Mouse (Mus musculus): ENCODE results near the gene Gga2. TPM values are rescaled to one million over a fixed set of nuclear protein-coding genes. Genes with fewer than 3 reads are reported as not detected.

The Gga2 gene
- polyA plus RNA-seq, 1 experiment from 2014 or later: 50.5 TPM

- Histone ChIP-seq H3K4me1 (ENCODE audit: control insufficient read depth, insufficient read depth, low read length) (no peaks in the 10 kb centered on the region), H3K4me2 (ENCODE audit: low read length) (no peak overlapping the region), H3K9me3 (replicated peaks; ENCODE audit: control insufficient read depth, low read length, poor library complexity, severe bottlenecking) (no peaks in the 10 kb centered on the region), H3K36me3 (ENCODE audit: control insufficient read depth, insufficient read depth, low read length) (peaks cover 21% of the 10 kb centered on the region), H3K9ac (ENCODE audit: low read depth, low read length) (no peak overlapping the region), H3K27me3 (ENCODE audit: control insufficient read depth, insufficient read depth, low read depth, low read length) (no peaks in the 10 kb centered on the region), H3K4me3 (ENCODE audit: low read depth, low read length) (no peak overlapping the region), H3K27ac (ENCODE audit: low read length) (no peak overlapping the region)
- 93% methylated on average over 2 of the region's 2 CpGs for WGBS
- no peak for ATAC-seq
Observed at GRCm38 (mm10) chr7:122046813-122047212, 25.8 kb upstream of the Gga2 start.

GRCm38 (mm10) chr7:122045711-122046110, 24.7 kb upstream of the Gga2 start:
- Histone ChIP-seq H3K9ac (ENCODE audit: low read depth, low read length) (no peak overlapping the region), H3K4me3 (ENCODE audit: low read depth, low read length) (no peak overlapping the region)

GRCm38 (mm10) chr7:122045181-122045634, 24.2 kb upstream of the Gga2 start:
- H3K36me3 ChIP-seq (ENCODE audit: control insufficient read depth, insufficient read depth, low read length): peaks cover 21% of the 10 kb centered on the region
- H3K27ac ChIP-seq (ENCODE audit: low read length): no peak overlapping the region
- no peak for ATAC-seq
- H3K4me2 ChIP-seq (ENCODE audit: low read length): no peak overlapping the region
- no peaks in the 10 kb centered on the region for H3K9me3 ChIP-seq (replicated peaks; ENCODE audit: control insufficient read depth, low read length, poor library complexity, severe bottlenecking)
- H3K4me3 ChIP-seq (ENCODE audit: low read depth, low read length): no peak overlapping the region
- no peaks in the 10 kb centered on the region for H3K4me1 ChIP-seq (ENCODE audit: control insufficient read depth, insufficient read depth, low read length)
- H3K27me3 ChIP-seq (ENCODE audit: control insufficient read depth, insufficient read depth, low read depth, low read length): no peaks in the 10 kb centered on the region
- H3K9ac ChIP-seq (ENCODE audit: low read depth, low read length): no peak overlapping the region
- WGBS: 91% methylated on average over 4 of the region's 4 CpGs

More at GRCm38 (mm10) chr7:122045711-122046110, 24.7 kb upstream of the Gga2 start:
- no peaks in the 10 kb centered on the region for H3K9me3 ChIP-seq (replicated peaks; ENCODE audit: control insufficient read depth, low read length, poor library complexity, severe bottlenecking)
- 93% methylated on average over 1 of the region's 1 CpGs for WGBS
- no peak overlapping the region for H3K4me2 ChIP-seq (ENCODE audit: low read length)
- no peak overlapping the region for H3K27ac ChIP-seq (ENCODE audit: low read length)
- H3K27me3 ChIP-seq (ENCODE audit: control insufficient read depth, insufficient read depth, low read depth, low read length): no peaks in the 10 kb centered on the region
- peaks cover 21% of the 10 kb centered on the region for H3K36me3 ChIP-seq (ENCODE audit: control insufficient read depth, insufficient read depth, low read length)
- no peaks in the 10 kb centered on the region for H3K4me1 ChIP-seq (ENCODE audit: control insufficient read depth, insufficient read depth, low read length)
- no peak for ATAC-seq

GRCm38 (mm10) chr7:122044106-122044505, 23.1 kb upstream of the Gga2 start:
- Histone ChIP-seq H3K36me3 (ENCODE audit: control insufficient read depth, insufficient read depth, low read length) (peaks cover 23% of the 10 kb centered on the region), H3K9ac (ENCODE audit: low read depth, low read length) (no peak overlapping the region)
- 90% methylated on average over 8 of the region's 8 CpGs for WGBS

GRCm38 (mm10) chr7:122034348-122034747, 13.3 kb upstream of the Gga2 start:
- Histone ChIP-seq H3K4me2 (ENCODE audit: low read length) (no peak overlapping the region), H3K9ac (ENCODE audit: low read depth, low read length) (no peak overlapping the region), H3K27me3 (ENCODE audit: control insufficient read depth, insufficient read depth, low read depth, low read length) (no peaks in the 10 kb centered on the region), H3K4me1 (ENCODE audit: control insufficient read depth, insufficient read depth, low read length) (no peaks in the 10 kb centered on the region), H3K27ac (ENCODE audit: low read length) (no peak overlapping the region), H3K36me3 (ENCODE audit: control insufficient read depth, insufficient read depth, low read length) (peaks cover 7% of the 10 kb centered on the region), H3K9me3 (replicated peaks; ENCODE audit: control insufficient read depth, low read length, poor library complexity, severe bottlenecking) (no peaks in the 10 kb centered on the region), H3K4me3 (ENCODE audit: low read depth, low read length) (no peak overlapping the region)
- WGBS: 35% methylated on average over 2 of the region's 2 CpGs
- no peak for ATAC-seq

More at GRCm38 (mm10) chr7:122044106-122044505, 23.1 kb upstream of the Gga2 start:
- Histone ChIP-seq H3K27me3 (ENCODE audit: control insufficient read depth, insufficient read depth, low read depth, low read length) (no peaks in the 10 kb centered on the region), H3K4me3 (ENCODE audit: low read depth, low read length) (no peak overlapping the region), H3K9me3 (replicated peaks; ENCODE audit: control insufficient read depth, low read length, poor library complexity, severe bottlenecking) (no peaks in the 10 kb centered on the region), H3K4me2 (ENCODE audit: low read length) (no peak overlapping the region), H3K4me1 (ENCODE audit: control insufficient read depth, insufficient read depth, low read length) (no peaks in the 10 kb centered on the region), H3K27ac (ENCODE audit: low read length) (no peak overlapping the region)
- ATAC-seq: no peak

- Histone ChIP-seq H3K4me2 (ENCODE audit: low read length) (no peak overlapping the region), H3K36me3 (ENCODE audit: control insufficient read depth, insufficient read depth, low read length) (peaks cover 3% of the 10 kb centered on the region; the same call in 1 of the 2 replicates), H3K27ac (ENCODE audit: low read length) (no peak overlapping the region), H3K9me3 (replicated peaks; ENCODE audit: control insufficient read depth, low read length, poor library complexity, severe bottlenecking) (no peaks in the 10 kb centered on the region), H3K4me1 (ENCODE audit: control insufficient read depth, insufficient read depth, low read length) (no peaks in the 10 kb centered on the region), H3K9ac (ENCODE audit: low read depth, low read length) (no peak overlapping the region), H3K27me3 (ENCODE audit: control insufficient read depth, insufficient read depth, low read depth, low read length) (no peaks in the 10 kb centered on the region), H3K4me3 (ENCODE audit: low read depth, low read length) (no peak overlapping the region)
- WGBS: 85% methylated on average over 3 of the region's 3 CpGs
- no peak for ATAC-seq
Observed at GRCm38 (mm10) chr7:122033371-122033770, 12.3 kb upstream of the Gga2 start.

GRCm38 (mm10) chr7:122022131-122022530, 1.1 kb upstream of the Gga2 start:
- Histone ChIP-seq H3K9me3 (replicated peaks; ENCODE audit: control insufficient read depth, low read length, poor library complexity, severe bottlenecking) (no peaks in the 10 kb centered on the region), H3K36me3 (ENCODE audit: control insufficient read depth, insufficient read depth, low read length) (no peaks in the 10 kb centered on the region), H3K27me3 (ENCODE audit: control insufficient read depth, insufficient read depth, low read depth, low read length) (no peaks in the 10 kb centered on the region), H3K9ac (ENCODE audit: low read depth, low read length) (no peak overlapping the region), H3K4me3 (ENCODE audit: low read depth, low read length) (no peak overlapping the region), H3K4me1 (ENCODE audit: control insufficient read depth, insufficient read depth, low read length) (peaks cover 24% of the 10 kb centered on the region), H3K27ac (ENCODE audit: low read length) (no peak overlapping the region), H3K4me2 (ENCODE audit: low read length) (no peak overlapping the region)
- no peak for ATAC-seq
- WGBS: 97% methylated on average over 2 of the region's 2 CpGs

GRCm38 (mm10) chr7:122020273-122020666, 752 bp downstream of the Gga2 start:
- H3K9ac ChIP-seq (ENCODE audit: low read depth, low read length): peak overlapping the region; percentile 88
- peak overlapping the region; percentile 75 for H3K4me2 ChIP-seq (ENCODE audit: low read length)
- peak; percentile 66 for ATAC-seq
- peak overlapping the region; percentile 87 for H3K4me3 ChIP-seq (ENCODE audit: low read depth, low read length)
- no peaks in the 10 kb centered on the region for H3K9me3 ChIP-seq (replicated peaks; ENCODE audit: control insufficient read depth, low read length, poor library complexity, severe bottlenecking)
- peaks cover 29% of the 10 kb centered on the region for H3K4me1 ChIP-seq (ENCODE audit: control insufficient read depth, insufficient read depth, low read length)
- peak overlapping the region; percentile 93 for H3K27ac ChIP-seq (ENCODE audit: low read length)
- H3K27me3 ChIP-seq (ENCODE audit: control insufficient read depth, insufficient read depth, low read depth, low read length): no peaks in the 10 kb centered on the region
- 0% methylated on average over 6 of the region's 6 CpGs for WGBS
- no peaks in the 10 kb centered on the region for H3K36me3 ChIP-seq (ENCODE audit: control insufficient read depth, insufficient read depth, low read length)

- H3K27me3 ChIP-seq (ENCODE audit: control insufficient read depth, insufficient read depth, low read depth, low read length): no peaks in the 10 kb centered on the region
- peak overlapping the region; percentile 75 for H3K4me2 ChIP-seq (ENCODE audit: low read length)
- no peak for ATAC-seq
- no peaks in the 10 kb centered on the region for H3K36me3 ChIP-seq (ENCODE audit: control insufficient read depth, insufficient read depth, low read length)
- H3K4me3 ChIP-seq (ENCODE audit: low read depth, low read length): peak overlapping the region; percentile 87
- no peaks in the 10 kb centered on the region for H3K9me3 ChIP-seq (replicated peaks; ENCODE audit: control insufficient read depth, low read length, poor library complexity, severe bottlenecking)
- no peak overlapping the region for H3K9ac ChIP-seq (ENCODE audit: low read depth, low read length)
- 82% methylated on average over 7 of the region's 7 CpGs for WGBS
- H3K27ac ChIP-seq (ENCODE audit: low read length): no peak overlapping the region
- peaks cover 32% of the 10 kb centered on the region for H3K4me1 ChIP-seq (ENCODE audit: control insufficient read depth, insufficient read depth, low read length)
Observed at GRCm38 (mm10) chr7:122018978-122019377, 2.0 kb downstream of the Gga2 start.
